Mouse (Mus musculus): ENCODE results near the gene Def8.

DNA sequence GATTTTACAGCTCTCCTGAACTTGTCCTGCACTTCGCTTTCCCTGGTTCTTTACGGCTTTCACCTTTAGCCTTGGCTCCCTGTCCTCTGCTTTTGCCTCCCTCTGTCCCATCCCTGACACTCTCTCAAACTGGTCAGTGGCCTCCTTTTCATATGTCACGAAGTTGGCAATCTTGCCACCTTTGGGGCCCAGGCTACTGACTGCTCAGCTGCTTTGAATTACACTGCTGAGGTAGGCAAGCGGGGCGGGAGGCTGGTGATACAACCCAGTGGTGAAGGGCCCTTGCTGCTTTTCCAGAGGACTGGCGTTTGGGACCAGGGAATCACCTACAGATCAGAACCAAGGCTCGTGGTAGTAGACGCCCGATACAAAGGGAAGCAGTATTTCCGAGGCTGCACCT, 47.6 kb upstream of the Def8 start:
- TF ChIP-seq POLR2A (IDR thresholded peaks at IDR 0.05; ENCODE audit: control insufficient read depth, low read depth, low read length) (no peak), CTCF (IDR thresholded peaks at IDR 0.05; ENCODE audit: control insufficient read depth, insufficient read depth, insufficient replicate concordance, low read depth, low read length) (no peak)
